Mouse (Mus musculus) ES-E14 (cell line): ENCODE measurements around the gene Gbp8. TPM values are rescaled to one million over a fixed set of nuclear protein-coding genes. Genes with fewer than 3 reads are reported as not detected.
"Not testable (repeated sequence)": the region's sequence is repeated elsewhere in the genome, so short reads cannot be mapped to it uniquely, and the experiment has no call there.

Experiments used
- DNase-seq: peaks from one replicate; pipeline ENCODE4 v3.0.0-alpha.2; 2013; ENCODE audit warnings: low read depth, low spot score
- H3K27ac ChIP-seq: 2 replicates; pipeline ENCODE4 v1.5.1; 2012; ENCODE audit warnings: low read depth, mild to moderate bottlenecking, low read length, moderate library complexity, mixed read lengths; ENCODE audit not compliant: poor library complexity, insufficient read depth, severe bottlenecking
- H3K36me3 ChIP-seq: 2 replicates; pipeline ENCODE4 v1.6.1; 2012; ENCODE audit warnings: mild to moderate bottlenecking, low read length, moderate library complexity, mixed read lengths; ENCODE audit not compliant: control insufficient read depth, poor library complexity, insufficient read depth, severe bottlenecking
- H3K4me1 ChIP-seq, 2 experiments: fragments of 150-350 bp in 1 of 2; sonication (generic) in 1 of 2; 2 replicates each; pipeline ENCODE4 v1.6.1; 2012; ENCODE audit warnings: low read length in 2 of 2, mild to moderate bottlenecking in 1 of 2, mixed read lengths in 1 of 2; ENCODE audit not compliant: control insufficient read depth in 2 of 2, insufficient read depth in 2 of 2, poor library complexity in 1 of 2
- H3K4me3 ChIP-seq, 2 experiments: fragments of 150-350 bp in 1 of 2; sonication (generic) in 1 of 2; 2 replicates each; pipeline ENCODE4 v1.5.1; 2012; ENCODE audit warnings: low read length in 2 of 2, low read depth in 1 of 2, mild to moderate bottlenecking in 1 of 2, mixed read lengths in 1 of 2; ENCODE audit not compliant: insufficient read depth in 1 of 2, poor library complexity in 1 of 2, severe bottlenecking in 1 of 2
- H3K9ac ChIP-seq: 2 replicates; pipeline ENCODE4 v1.6.1; 2012; ENCODE audit warnings: low read depth, mild to moderate bottlenecking, low read length, mixed read lengths; ENCODE audit not compliant: poor library complexity, insufficient read depth, severe bottlenecking
- H3K9me3 ChIP-seq: fragments of 150-350 bp; sonication (generic); 2 replicates; pipeline ENCODE4 v1.6.1; 2012; ENCODE audit warnings: low read depth, mild to moderate bottlenecking, low read length; ENCODE audit not compliant: control insufficient read depth, insufficient read depth
- CHD2 ChIP-seq: IDR thresholded peaks from 2 replicates; pipeline ENCODE4 v1.6.1; 2014; ENCODE audit warnings: mild to moderate bottlenecking, low read depth, low read length, inconsistent platforms
- HCFC1 ChIP-seq: IDR thresholded peaks from 2 replicates; pipeline ENCODE4 v1.6.1; 2012; ENCODE audit warnings: low read length, inconsistent platforms, borderline replicate concordance; ENCODE audit not compliant: insufficient read depth
- MAFK ChIP-seq: IDR thresholded peaks from 2 replicates; pipeline ENCODE4 v1.6.1; 2014; ENCODE audit warnings: mild to moderate bottlenecking, low read depth, low read length, inconsistent platforms; ENCODE audit not compliant: insufficient read depth
- ZC3H11A ChIP-seq: IDR thresholded peaks from 2 replicates; pipeline ENCODE4 v1.6.1; 2012; ENCODE audit warnings: low read depth, mild to moderate bottlenecking, inconsistent platforms, low read length, borderline replicate concordance
- ZNF384 ChIP-seq: IDR thresholded peaks from 2 replicates; pipeline ENCODE4 v1.6.1; 2012; ENCODE audit warnings: low read depth, low read length, inconsistent platforms
- in situ Hi-C, 2 experiments: fragments of 600-800 bp; cut with MboI; formaldehyde crosslinking; loops; one replicate each; pipeline ENCODE4 v1.15.1; 2025; ENCODE audit warnings: low sequenced_read_pairs in 2 of 2, inconsistent platforms in 1 of 2; ENCODE audit not compliant: unreplicated experiment in 2 of 2
- total RNA-seq: library from RNA; depleted of rRNA; stranded (reverse); fragments of 300-350 nt; gene quantifications from 2 replicates; pipeline ENCODE4 v1.2.3, GENCODE M21; 2012

The Gbp8 gene
- total RNA-seq, 1 experiment: 0.22 TPM

- Histone ChIP-seq H3K4me1 (no peaks in the 10 kb centered on the region), H3K4me3 (no peak overlapping the region), H3K36me3 (no peaks in the 10 kb centered on the region), H3K27ac (no peak overlapping the region), H3K9me3 (no peaks in the 10 kb centered on the region), H3K9ac (no peak overlapping the region)
- in situ Hi-C loops: no loop called here
- DNase-seq: no peak
- no peak for TF ChIP-seq CHD2
- no peak for TF ChIP-seq HCFC1
- TF ChIP-seq MAFK: no peak
- TF ChIP-seq ZNF384: no peak
- TF ChIP-seq ZC3H11A: no peak
These were observed 84.1 kb downstream of the Gbp8 start for GRCm38 (mm10) chr5:105055279-105055678.

DNA sequence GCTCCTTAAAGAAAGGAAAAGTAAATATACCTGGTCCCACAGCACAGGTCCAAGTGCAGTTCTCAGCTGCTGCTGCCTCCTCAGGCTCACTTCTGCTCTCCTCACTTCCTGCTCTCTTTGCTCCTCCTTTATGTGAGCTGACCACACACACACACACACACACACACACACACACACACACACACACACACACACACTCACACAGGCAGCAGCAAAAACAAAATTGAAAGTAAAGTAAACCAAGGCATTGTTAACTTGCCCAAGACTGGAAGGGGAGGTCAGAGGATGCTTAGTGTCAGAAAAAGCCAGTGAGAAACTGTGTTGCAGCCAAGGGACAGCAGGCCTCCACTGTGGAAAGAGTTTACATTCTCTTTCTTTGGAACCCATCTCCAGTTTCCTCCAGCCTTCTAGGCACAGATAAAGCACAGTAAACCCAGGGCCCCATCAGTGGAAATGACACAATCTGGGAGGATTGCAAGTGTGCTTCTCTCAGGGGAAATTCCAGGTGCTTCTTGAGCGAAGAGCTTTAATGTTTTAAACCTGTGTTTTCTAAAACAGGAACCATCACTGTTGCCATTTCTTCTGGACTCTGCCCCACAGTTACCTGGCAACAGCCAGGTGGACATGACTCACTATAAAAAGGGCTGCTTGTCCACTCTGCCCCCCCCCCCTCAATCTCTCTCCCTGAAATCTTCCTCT lies 85.7 kb downstream of the Gbp8 start:
- H3K27ac ChIP-seq, DNase-seq, in situ Hi-C loops, H3K9ac ChIP-seq, H3K9me3 ChIP-seq, H3K36me3 ChIP-seq, H3K4me1 ChIP-seq, H3K4me3 ChIP-seq: not testable (repeated sequence)

DNA sequence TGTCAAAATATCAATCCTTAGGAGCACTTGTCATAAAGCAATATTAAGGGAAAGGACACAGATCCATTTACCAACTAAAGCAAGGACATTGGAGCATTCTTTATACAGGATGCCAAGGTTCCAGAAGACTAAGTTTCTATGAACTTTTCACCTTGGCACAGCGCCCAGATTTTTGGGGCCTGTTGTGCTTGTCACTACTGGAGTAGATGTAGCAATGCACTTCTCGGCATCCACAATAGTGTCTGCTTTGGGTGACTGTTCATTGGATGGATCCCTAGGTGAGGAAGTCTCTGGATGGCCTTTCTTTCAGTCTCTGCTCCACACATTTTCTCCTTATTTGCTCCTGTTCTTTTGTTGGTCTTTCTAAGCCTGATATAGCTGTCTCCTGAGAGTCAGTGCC lies 107.0 kb downstream of the Gbp8 start:
- H3K27ac ChIP-seq: no peak overlapping the region
- H3K4me3 ChIP-seq: no peak overlapping the region
- H3K36me3 ChIP-seq: no peaks in the 10 kb centered on the region
- no peaks in the 10 kb centered on the region for H3K4me1 ChIP-seq
- in situ Hi-C loops: no loop called here
- no peak for DNase-seq
- no peak for TF ChIP-seq MAFK
- no peak for TF ChIP-seq CHD2
- TF ChIP-seq ZC3H11A: no peak
- TF ChIP-seq HCFC1: no peak
- TF ChIP-seq ZNF384: no peak
- no peak overlapping the region for H3K9ac ChIP-seq
- H3K9me3 ChIP-seq: no peaks in the 10 kb centered on the region

DNA sequence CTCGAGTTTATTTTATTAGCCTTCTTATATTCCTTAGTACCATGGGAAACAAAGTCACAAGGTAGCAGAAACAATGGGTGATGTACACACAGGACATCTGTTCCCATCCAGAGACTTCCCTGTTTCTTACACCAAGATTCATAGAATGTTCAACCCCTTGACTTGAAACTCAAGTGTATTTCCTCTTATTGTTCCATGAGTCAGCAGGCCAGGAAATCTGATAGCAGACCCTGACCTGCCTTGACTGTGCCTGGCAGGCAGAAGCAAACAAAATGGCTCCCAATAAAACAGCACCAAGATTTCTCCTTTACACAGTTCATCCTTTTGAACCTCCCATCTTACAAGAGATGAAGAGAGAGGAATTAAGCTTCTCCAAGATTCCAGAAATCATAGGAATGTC lies 126.8 kb downstream of the Gbp8 start:
- Histone ChIP-seq H3K36me3 (no peaks in the 10 kb centered on the region), H3K27ac (no peak overlapping the region), H3K9ac (no peak overlapping the region), H3K4me3 (no peak overlapping the region), H3K4me1 (no peaks in the 10 kb centered on the region), H3K9me3 (no peaks in the 10 kb centered on the region)
- DNase-seq: no peak
- in situ Hi-C loops: no loop called here
- TF ChIP-seq ZNF384 (no peak), MAFK (no peak), ZC3H11A (no peak), HCFC1 (no peak), CHD2 (no peak)

DNA sequence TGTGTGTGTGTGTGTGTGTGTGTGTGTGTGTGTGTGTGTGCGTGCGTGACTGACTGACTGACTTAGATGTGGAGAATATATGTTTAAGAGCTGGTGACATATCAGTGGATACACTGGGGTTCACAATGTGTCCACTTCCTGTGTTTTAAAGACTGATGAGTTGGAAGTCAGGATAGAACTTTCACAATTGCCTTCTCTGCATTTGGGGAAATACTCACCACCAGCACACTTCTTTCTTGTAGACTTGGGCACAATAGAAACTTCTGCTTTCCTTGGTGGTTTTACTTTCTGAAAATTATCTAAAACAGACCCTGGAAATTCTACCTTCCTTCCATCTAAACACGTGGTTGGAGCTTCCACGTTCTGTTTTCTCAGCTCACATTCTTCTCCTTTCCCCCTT lies 127.8 kb downstream of the Gbp8 start:
- no peak overlapping the region for H3K4me3 ChIP-seq
- in situ Hi-C loops: no loop called here
- H3K36me3 ChIP-seq: no peaks in the 10 kb centered on the region
- no peaks in the 10 kb centered on the region for H3K4me1 ChIP-seq
- no peak for DNase-seq
- H3K9me3 ChIP-seq: no peaks in the 10 kb centered on the region
- no peak overlapping the region for H3K27ac ChIP-seq
- no peak overlapping the region for H3K9ac ChIP-seq
- TF ChIP-seq HCFC1 (no peak), ZNF384 (no peak), CHD2 (no peak), MAFK (no peak), ZC3H11A (no peak)
